Mouse (Mus musculus) embryonic facial prominence, embryonic 14.5 days (tissue): ENCODE measurements around the gene Atf5. TPM values are rescaled to one million over a fixed set of nuclear protein-coding genes. Genes with fewer than 3 reads are reported as not detected.
A peak's percentile ranks its signal among the peaks of the same experiment; 100 is the strongest.

Experiments used
- ATAC-seq: fragments of 200-750 bp; cut with Nextera tagmentation; 2 replicates; pipeline ENCODE4 v1.8.0; 2017; ENCODE audit warnings: low read depth, moderate number of reproducible peaks, moderate TSS enrichment
- DNase-seq: peaks from one replicate; pipeline ENCODE4 v3.0.0-alpha.2; 2015; ENCODE audit warnings: low spot score
- H3K27ac ChIP-seq: fragments of 300-500 bp; sonication (generic); replicated peaks from 2 replicates; pipeline ENCODE4 v1.5.1; 2014; ENCODE audit warnings: low read depth, mild to moderate bottlenecking, low read length, moderate library complexity
- H3K27me3 ChIP-seq: fragments of 300-500 bp; sonication (generic); replicated peaks from 2 replicates; pipeline ENCODE4 v1.6.1; 2014; ENCODE audit warnings: low read length; ENCODE audit not compliant: control insufficient read depth, insufficient read depth
- H3K36me3 ChIP-seq: fragments of 300-500 bp; sonication (generic); 2 replicates; pipeline ENCODE4 v1.6.1; 2014; ENCODE audit warnings: low read length, mixed read lengths; ENCODE audit not compliant: control insufficient read depth, insufficient read depth
- H3K4me1 ChIP-seq: fragments of 300-500 bp; sonication (generic); 2 replicates; pipeline ENCODE4 v1.6.1; 2014; ENCODE audit warnings: antibody characterized with exemption, low read length; ENCODE audit not compliant: control insufficient read depth, insufficient read depth
- H3K4me2 ChIP-seq: fragments of 300-500 bp; sonication (generic); 2 replicates; pipeline ENCODE4 v1.6.1; 2014; ENCODE audit warnings: low read depth, mild to moderate bottlenecking, low read length, moderate library complexity, mixed read lengths
- H3K4me3 ChIP-seq: fragments of 300-500 bp; sonication (generic); 2 replicates; pipeline ENCODE4 v1.5.1; 2014; ENCODE audit warnings: low read depth, mild to moderate bottlenecking, low read length
- H3K9ac ChIP-seq: fragments of 300-500 bp; sonication (generic); 2 replicates; pipeline ENCODE4 v1.6.1; 2014; ENCODE audit warnings: low read depth, mild to moderate bottlenecking, low read length, moderate library complexity, mixed read lengths
- H3K9me3 ChIP-seq: fragments of 300-500 bp; sonication (generic); 2 replicates; pipeline ENCODE4 v1.6.1; 2016; ENCODE audit warnings: low read length; ENCODE audit not compliant: control insufficient read depth
- WGBS: fragments of 180-500 bp; shearing (Covaris S2); extraction: QIAGEN DNeasy Blood & Tissue Kit; methylation state at CpG from one replicate; pipeline ENCODE4 v1.1.7; 2014; 5-methylcytosine and 5-hydroxymethylcytosine counted together
- polyA plus RNA-seq: library from polyadenylated mRNA; unstranded; fragments of >200 nt; fragmentation: Nextera tagmentation; extraction: Ambion mirVana; gene quantifications from 2 replicates; pipeline ENCODE4 v1.2.1, GENCODE M21; 2014

Atf5 gene
- polyA plus RNA-seq, 1 experiment from 2014 or later, result 6.9 TPM

DNA sequence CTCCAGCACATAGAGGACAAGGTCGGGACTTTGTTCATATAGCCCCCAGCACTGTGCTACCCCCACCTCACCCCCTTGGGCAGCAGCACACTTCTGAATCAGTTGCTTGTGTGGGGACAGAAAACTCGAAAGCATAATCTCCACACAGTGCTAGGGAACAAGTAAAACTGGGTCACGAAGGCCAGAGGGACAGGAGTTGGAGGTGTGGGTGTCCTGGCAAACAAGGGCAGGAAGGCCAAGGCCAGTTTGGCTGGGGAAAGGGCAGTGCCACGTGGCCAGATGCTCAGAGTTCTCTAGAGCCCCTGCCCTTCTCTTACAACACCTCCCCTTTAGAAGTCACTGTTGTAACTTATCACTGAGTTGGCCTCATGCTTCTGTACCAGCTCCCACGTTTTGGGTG lies 3.4 kb upstream of the Atf5 start:
- Histone ChIP-seq H3K4me2 (no peak overlapping the region), H3K4me1 (peaks cover 20% of the 10 kb centered on the region), H3K27ac (no peak overlapping the region), H3K9ac (no peak overlapping the region), H3K9me3 (no peaks in the 10 kb centered on the region), H3K4me3 (0 out of 2 replicates have a peak overlapping the region, but pooled peaks have one; percentile 86), H3K36me3 (no peaks in the 10 kb centered on the region), H3K27me3 (no peaks in the 10 kb centered on the region)
- WGBS, result 61% methylated on average over 5 of the region's 5 CpGs
- ATAC-seq (no peak), DNase-seq (no peak)

DNA sequence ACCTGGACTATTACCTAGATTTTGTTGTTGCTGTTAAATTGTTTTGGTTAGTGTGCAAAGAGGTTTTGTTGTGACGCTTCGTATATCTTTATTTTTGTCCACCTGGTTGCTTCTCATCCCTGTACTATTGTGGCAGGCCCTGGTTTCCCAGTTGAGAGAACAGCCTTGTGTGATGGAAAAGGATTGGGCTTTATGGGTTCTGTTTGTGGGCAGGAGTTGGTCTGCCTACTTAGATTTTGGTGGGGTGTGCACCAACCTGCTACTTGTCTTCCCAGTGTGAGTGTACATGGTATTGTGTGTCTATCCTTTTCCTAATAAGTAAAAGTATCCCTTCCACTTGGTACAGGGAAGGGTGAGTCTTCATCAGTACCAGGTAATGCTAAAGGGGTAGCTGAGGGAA lies 2.9 kb upstream of the Atf5 start:
- no peaks in the 10 kb centered on the region for H3K36me3 ChIP-seq
- peak overlapping the region; percentile 76 for H3K4me2 ChIP-seq
- H3K4me1 ChIP-seq, result peaks cover 20% of the 10 kb centered on the region
- H3K4me3 ChIP-seq, result 0 out of 2 replicates have a peak overlapping the region, but pooled peaks have one; percentile 86
- H3K27me3 ChIP-seq, result no peaks in the 10 kb centered on the region
- H3K9me3 ChIP-seq, result no peaks in the 10 kb centered on the region
- 0 out of 2 replicates have a peak overlapping the region, but pooled peaks have one; percentile 99 for H3K9ac ChIP-seq
- DNase-seq (no peak), ATAC-seq (no peak)
- WGBS, result 89% methylated on average over 2 of the region's 2 CpGs
- no peak overlapping the region for H3K27ac ChIP-seq

DNA sequence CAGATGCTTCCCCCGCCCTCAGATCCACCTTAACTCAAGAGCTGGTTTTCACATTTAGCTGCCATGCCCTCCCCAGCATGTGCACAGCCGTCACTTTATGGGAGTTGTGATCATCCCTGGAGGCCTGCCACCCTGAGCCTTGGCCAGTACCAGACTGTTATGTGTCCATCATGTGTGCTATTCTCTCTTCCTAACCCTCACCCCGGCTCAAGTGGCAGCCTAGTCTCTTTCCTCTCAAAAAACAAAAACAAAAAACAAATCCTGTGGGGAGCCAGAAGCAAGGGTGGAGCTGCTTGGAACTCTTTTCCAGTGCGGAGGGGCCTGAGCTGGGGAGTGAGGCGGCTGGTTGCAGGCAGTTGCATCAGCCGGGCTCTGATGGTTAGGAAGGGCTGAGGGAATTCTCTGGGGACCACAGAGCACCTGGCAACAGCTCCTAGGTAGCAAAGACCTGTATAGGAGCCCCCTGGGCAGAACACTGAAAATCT lies 2.3 kb upstream of the Atf5 start:
- no peak for ATAC-seq
- peaks cover 20% of the 10 kb centered on the region for H3K4me1 ChIP-seq

DNA sequence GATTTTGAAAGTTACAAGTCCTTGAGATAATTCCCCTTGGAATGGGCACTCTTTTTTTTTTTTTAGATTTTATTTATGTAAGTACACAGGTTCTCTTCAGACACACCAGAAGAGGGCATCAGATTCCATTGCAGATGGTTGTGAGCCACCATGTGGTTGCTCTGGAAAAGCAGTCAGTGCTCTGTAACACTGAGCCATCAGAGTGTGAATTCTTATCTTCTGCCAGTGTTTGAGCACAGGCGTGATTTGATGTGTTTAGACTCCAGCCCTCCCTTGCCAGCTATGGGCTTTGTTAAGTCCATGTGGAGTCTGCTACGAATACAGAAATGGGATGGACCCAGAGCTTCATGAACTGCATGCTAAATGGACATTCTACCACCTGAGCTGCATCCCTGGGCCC lies 1.7 kb upstream of the Atf5 start:
- Histone ChIP-seq H3K27ac (no peak overlapping the region; the same call in 1 of the 2 replicates), H3K36me3 (peaks cover 5% of the 10 kb centered on the region), H3K4me1 (peaks cover 20% of the 10 kb centered on the region), H3K4me2 (peak overlapping the region; percentile 76), H3K4me3 (peak overlapping the region; percentile 86), H3K9me3 (no peaks in the 10 kb centered on the region), H3K9ac (peak overlapping the region; percentile 99), H3K27me3 (no peaks in the 10 kb centered on the region)
- DNase-seq (no peak), ATAC-seq (no peak)
- 49% methylated on average over 2 of the region's 2 CpGs for WGBS

More for the DNA sequence above, 2.3 kb upstream of the Atf5 start:
- Histone ChIP-seq H3K27me3 (no peaks in the 10 kb centered on the region), H3K4me3 (peak overlapping the region; percentile 86), H3K9me3 (no peaks in the 10 kb centered on the region), H3K27ac (no peak overlapping the region; the same call in 1 of the 2 replicates), H3K9ac (peak overlapping the region; percentile 99), H3K36me3 (peaks cover 4% of the 10 kb centered on the region), H3K4me2 (peak overlapping the region; percentile 76)
- DNase-seq, result peak; percentile 60
- 37% methylated on average over 6 of the region's 6 CpGs for WGBS

DNA sequence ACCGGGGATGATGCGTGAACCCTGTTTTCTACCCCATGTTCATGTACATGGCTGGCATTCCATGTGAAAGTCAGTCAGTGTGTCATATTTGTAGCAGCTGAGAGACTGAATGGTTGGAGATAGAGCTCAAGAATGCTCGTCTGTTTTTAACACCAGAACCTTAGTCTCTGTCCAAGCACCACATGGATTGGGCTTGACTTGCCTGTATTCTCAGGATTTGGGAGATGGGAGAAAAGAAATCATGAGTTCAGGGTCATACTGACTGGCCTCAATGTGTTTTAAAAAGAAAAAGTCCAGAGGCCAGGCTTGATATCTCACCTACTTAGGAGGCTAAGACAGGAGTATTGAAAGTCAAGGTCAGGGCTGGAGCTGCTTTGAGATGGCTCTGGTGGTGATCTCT lies 983 bp upstream of the Atf5 start:
- Histone ChIP-seq H3K27me3 (no peaks in the 10 kb centered on the region), H3K9ac (peak overlapping the region; percentile 99), H3K4me1 (peaks cover 20% of the 10 kb centered on the region), H3K9me3 (no peaks in the 10 kb centered on the region), H3K36me3 (peaks cover 9% of the 10 kb centered on the region), H3K4me2 (peak overlapping the region; percentile 76), H3K27ac (peak overlapping the region; percentile 97), H3K4me3 (peak overlapping the region; percentile 86)
- WGBS, result 30% methylated on average over 3 of the region's 3 CpGs
- DNase-seq, result no peak
- no peak for ATAC-seq

DNA sequence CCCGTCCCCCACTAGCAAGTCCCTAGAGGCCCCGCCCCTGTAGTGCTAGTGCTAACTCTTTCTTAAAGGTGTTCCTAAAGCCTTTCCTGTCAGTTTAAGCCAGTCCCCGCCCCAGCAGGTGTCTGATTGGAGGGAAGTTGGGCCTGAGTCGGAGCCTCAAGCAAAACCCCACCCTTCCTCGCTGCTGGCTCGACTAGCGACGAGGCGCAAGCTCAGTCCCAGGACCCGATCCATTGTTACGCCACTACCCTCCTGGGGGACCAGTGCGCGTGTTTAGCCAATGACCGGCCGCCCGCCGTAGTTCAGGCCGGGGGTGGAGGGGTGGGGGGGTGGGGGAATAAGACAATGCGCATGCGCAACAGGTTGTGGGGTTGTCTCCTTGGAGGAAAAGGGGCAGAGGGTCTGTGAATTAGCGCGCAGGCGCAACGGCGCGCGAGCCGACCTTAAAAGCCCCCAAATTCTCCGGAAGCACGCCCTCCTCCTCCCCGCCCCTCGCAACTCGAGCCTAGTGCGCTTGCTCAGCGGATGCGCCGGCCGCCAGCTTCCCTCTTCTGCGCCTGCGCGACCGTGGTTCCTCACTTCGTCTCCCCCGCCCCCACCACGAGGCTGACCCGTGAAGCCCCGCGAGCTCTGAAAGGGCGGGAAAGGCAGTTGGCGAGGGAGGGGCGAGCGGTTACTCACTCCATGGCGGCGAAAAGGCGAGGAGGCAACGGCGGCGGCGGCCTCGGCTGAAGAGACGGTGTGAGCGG lies 563 bp downstream of the Atf5 start, which contains the start of the genes Nup62 and Il4i1:
Nup62 (plus strand) TSS at position 368 of the 749 bp plus-strand sequence.
Il4i1 (plus strand) TSS at position 667 of the 749 bp plus-strand sequence.
- Histone ChIP-seq H3K9ac (peak within 1 kb of the TSS; percentile 99), H3K27me3 (no peaks in the 10 kb centered on the region), H3K9me3 (no peaks in the 10 kb centered on the region), H3K4me2 (peak within 1 kb of the TSS; percentile 76), H3K4me1 (peaks cover 20% of the 10 kb centered on the region), H3K36me3 (peaks cover 18% of the 10 kb centered on the region), H3K27ac (peak within 1 kb of the TSS; percentile 97), H3K4me3 (peak within 1 kb of the TSS; percentile 86)
- DNase-seq (peak; percentile 99), ATAC-seq (peak; percentile 94)
- under 1% methylated on average over 46 of the region's 62 CpGs for WGBS

DNA sequence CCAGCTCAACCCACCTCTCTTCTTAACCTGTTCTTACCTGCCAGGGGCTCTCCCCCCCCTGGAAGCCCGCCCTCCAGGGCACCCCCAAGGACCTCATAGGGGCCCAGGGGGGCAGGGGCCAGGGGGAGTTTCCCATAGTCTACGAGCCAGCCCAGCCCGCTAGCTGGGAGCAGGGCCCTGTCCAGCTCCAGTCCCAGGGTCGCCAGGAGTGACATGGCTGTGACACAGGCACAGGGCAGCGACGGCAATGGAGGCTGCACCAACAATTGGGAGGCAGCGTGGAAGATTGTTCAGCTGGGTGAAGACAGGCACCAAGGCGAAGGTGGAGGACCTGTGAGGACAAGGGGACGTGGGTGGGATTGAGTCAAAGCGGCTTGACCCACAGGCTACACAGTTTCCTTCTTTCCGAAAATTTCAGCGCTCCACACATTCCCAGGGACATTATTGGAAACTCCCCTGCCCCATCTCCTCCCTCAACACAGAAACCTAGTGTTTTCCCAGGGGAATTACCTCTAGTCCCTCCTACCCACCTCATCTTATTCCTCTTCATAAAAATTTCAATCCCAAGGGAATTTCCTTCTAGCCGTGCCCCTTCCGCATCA lies 1.4 kb downstream of the Atf5 start:
- 31% methylated on average over 14 of the region's 14 CpGs for WGBS
- H3K4me3 ChIP-seq, result peak overlapping the region; percentile 86

DNA sequence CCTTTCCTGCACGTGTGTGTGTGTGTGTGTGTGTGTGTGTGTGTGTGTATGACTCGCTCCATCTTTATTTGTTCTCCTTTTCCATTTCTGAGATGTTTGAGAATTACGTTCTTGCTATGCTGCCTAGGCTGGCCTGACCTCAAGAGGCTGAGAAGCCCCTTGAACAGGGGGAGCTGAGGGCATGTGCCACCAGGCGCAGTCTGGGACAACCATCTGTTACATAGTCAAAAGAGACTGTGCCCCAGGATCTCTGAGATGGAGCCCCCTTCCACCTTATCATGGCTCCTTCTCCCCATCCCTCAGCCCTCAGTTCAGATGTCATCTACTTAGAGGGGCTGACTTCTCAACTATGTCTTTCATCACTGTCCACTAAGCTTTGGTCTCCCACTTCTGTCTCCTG lies 2.0 kb downstream of the Atf5 start:
- no peak overlapping the region for H3K9ac ChIP-seq
- no peak overlapping the region for H3K27ac ChIP-seq
- H3K27me3 ChIP-seq, result no peaks in the 10 kb centered on the region
- H3K36me3 ChIP-seq, result peaks cover 18% of the 10 kb centered on the region
- H3K4me2 ChIP-seq, result peak overlapping the region; percentile 76
- 89% methylated on average over 4 of the region's 4 CpGs for WGBS
- H3K4me3 ChIP-seq, result peak overlapping the region; percentile 86; the same call in 1 of the 2 replicates
- peaks cover 20% of the 10 kb centered on the region for H3K4me1 ChIP-seq
- ATAC-seq, result no peak
- DNase-seq, result no peak
- no peaks in the 10 kb centered on the region for H3K9me3 ChIP-seq

More for the DNA sequence above, 1.4 kb downstream of the Atf5 start:
- Histone ChIP-seq H3K27ac (peak overlapping the region; percentile 97; the same call in 1 of the 2 replicates), H3K9me3 (no peaks in the 10 kb centered on the region), H3K27me3 (no peaks in the 10 kb centered on the region), H3K9ac (peak overlapping the region; percentile 99), H3K36me3 (peaks cover 18% of the 10 kb centered on the region), H3K4me1 (peaks cover 20% of the 10 kb centered on the region), H3K4me2 (peak overlapping the region; percentile 76)
- ATAC-seq, result no peak
- DNase-seq, result no peak
